Mouse (Mus musculus) embryonic facial prominence, embryonic 14.5 days (tissue): ENCODE results near the gene Adgrf1. TPM values are rescaled to one million over a fixed set of nuclear protein-coding genes. Genes with fewer than 3 reads are reported as not detected.

Experiments
- ATAC-seq: fragments of 200-750 bp; cut with Nextera tagmentation; 2 replicates; pipeline ENCODE4 v1.8.0; 2017; ENCODE audit warnings: low read depth, moderate number of reproducible peaks, moderate TSS enrichment
- DNase-seq: peaks from one replicate; pipeline ENCODE4 v3.0.0-alpha.2; 2015; ENCODE audit warnings: low spot score
- H3K27ac ChIP-seq: fragments of 300-500 bp; sonication (generic); replicated peaks from 2 replicates; pipeline ENCODE4 v1.5.1; 2014; ENCODE audit warnings: low read depth, mild to moderate bottlenecking, low read length, moderate library complexity
- H3K27me3 ChIP-seq: fragments of 300-500 bp; sonication (generic); replicated peaks from 2 replicates; pipeline ENCODE4 v1.6.1; 2014; ENCODE audit warnings: low read length; ENCODE audit not compliant: control insufficient read depth, insufficient read depth
- H3K36me3 ChIP-seq: fragments of 300-500 bp; sonication (generic); 2 replicates; pipeline ENCODE4 v1.6.1; 2014; ENCODE audit warnings: low read length, mixed read lengths; ENCODE audit not compliant: control insufficient read depth, insufficient read depth
- H3K4me1 ChIP-seq: fragments of 300-500 bp; sonication (generic); 2 replicates; pipeline ENCODE4 v1.6.1; 2014; ENCODE audit warnings: antibody characterized with exemption, low read length; ENCODE audit not compliant: control insufficient read depth, insufficient read depth
- H3K4me2 ChIP-seq: fragments of 300-500 bp; sonication (generic); 2 replicates; pipeline ENCODE4 v1.6.1; 2014; ENCODE audit warnings: low read depth, mild to moderate bottlenecking, low read length, moderate library complexity, mixed read lengths
- H3K4me3 ChIP-seq: fragments of 300-500 bp; sonication (generic); 2 replicates; pipeline ENCODE4 v1.5.1; 2014; ENCODE audit warnings: low read depth, mild to moderate bottlenecking, low read length
- H3K9ac ChIP-seq: fragments of 300-500 bp; sonication (generic); 2 replicates; pipeline ENCODE4 v1.6.1; 2014; ENCODE audit warnings: low read depth, mild to moderate bottlenecking, low read length, moderate library complexity, mixed read lengths
- H3K9me3 ChIP-seq: fragments of 300-500 bp; sonication (generic); 2 replicates; pipeline ENCODE4 v1.6.1; 2016; ENCODE audit warnings: low read length; ENCODE audit not compliant: control insufficient read depth
- WGBS: fragments of 180-500 bp; shearing (Covaris S2); extraction: QIAGEN DNeasy Blood & Tissue Kit; methylation state at CpG from one replicate; pipeline ENCODE4 v1.1.7; 2014; 5-methylcytosine and 5-hydroxymethylcytosine counted together
- polyA plus RNA-seq: library from polyadenylated mRNA; unstranded; fragments of >200 nt; fragmentation: Nextera tagmentation; extraction: Ambion mirVana; gene quantifications from 2 replicates; pipeline ENCODE4 v1.2.1, GENCODE M21; 2014

Adgrf1 gene
- polyA plus RNA-seq, 1 experiment from 2014 or later = not detected

- peaks cover 3% of the 10 kb centered on the region; the same call in 1 of the 2 replicates for H3K4me1 ChIP-seq
- H3K4me2 ChIP-seq = 0 out of 2 replicates have a peak within 1 kb of the TSS, but pooled peaks have one; percentile 23
- ATAC-seq = no peak
- peak within 1 kb of the TSS; percentile 14; the same call in 1 of the 2 replicates for H3K4me3 ChIP-seq
- peak; percentile 18 for DNase-seq
- no peaks in the 10 kb centered on the region for H3K27me3 ChIP-seq
- peak within 1 kb of the TSS; percentile 31; the same call in 1 of the 2 replicates for H3K9ac ChIP-seq
- no peaks in the 10 kb centered on the region for H3K9me3 ChIP-seq
- H3K36me3 ChIP-seq = no peaks in the 10 kb centered on the region
- WGBS = 45% methylated on average over 16 of the region's 16 CpGs
- no peak within 1 kb of the TSS for H3K27ac ChIP-seq
Observed at GRCm38 (mm10) chr17:43359826-43360619, 89.9 kb downstream of the Adgrf1 start, which contains the start of gene Adgrf5. Gene Adgrf5, plus strand, starts transcription at chr17:43360451.

- ATAC-seq = no peak
- Histone ChIP-seq H3K27ac (no peak overlapping the region), H3K9ac (no peak overlapping the region), H3K4me1 (peaks cover 3% of the 10 kb centered on the region; the same call in 1 of the 2 replicates), H3K4me3 (peak overlapping the region; percentile 14; the same call in 1 of the 2 replicates), H3K9me3 (no peaks in the 10 kb centered on the region), H3K36me3 (no peaks in the 10 kb centered on the region), H3K27me3 (no peaks in the 10 kb centered on the region), H3K4me2 (no peak overlapping the region)
- WGBS = 78% methylated on average over 11 of the region's 11 CpGs
- DNase-seq = no peak
Observed at GRCm38 (mm10) chr17:43361021-43361420, 90.9 kb downstream of the Adgrf1 start.

- WGBS = 61% methylated on average over 11 of the region's 11 CpGs
- no peak for DNase-seq
- Histone ChIP-seq H3K4me3 (no peak overlapping the region), H3K27me3 (no peaks in the 10 kb centered on the region), H3K4me2 (no peak overlapping the region), H3K9me3 (no peaks in the 10 kb centered on the region), H3K27ac (no peak overlapping the region), H3K9ac (no peak overlapping the region), H3K4me1 (peaks cover 3% of the 10 kb centered on the region; the same call in 1 of the 2 replicates), H3K36me3 (no peaks in the 10 kb centered on the region)
- ATAC-seq = no peak
Observed at GRCm38 (mm10) chr17:43362362-43362761, 92.2 kb downstream of the Adgrf1 start.

- Histone ChIP-seq H3K9ac (no peak overlapping the region), H3K4me3 (no peak overlapping the region), H3K27ac (no peak overlapping the region), H3K27me3 (no peaks in the 10 kb centered on the region), H3K9me3 (no peaks in the 10 kb centered on the region), H3K36me3 (no peaks in the 10 kb centered on the region), H3K4me2 (peak overlapping the region; percentile 18; the same call in 1 of the 2 replicates), H3K4me1 (peaks cover 3% of the 10 kb centered on the region; the same call in 1 of the 2 replicates)
- DNase-seq = no peak
- no peak for ATAC-seq
- WGBS = 73% methylated on average over 6 of the region's 6 CpGs
Observed at GRCm38 (mm10) chr17:43362881-43363280, 92.8 kb downstream of the Adgrf1 start.

- WGBS = 71% methylated on average over 6 of the region's 6 CpGs
- DNase-seq (no peak), ATAC-seq (no peak)
- Histone ChIP-seq H3K9me3 (no peaks in the 10 kb centered on the region), H3K36me3 (no peaks in the 10 kb centered on the region), H3K27me3 (no peaks in the 10 kb centered on the region), H3K4me2 (no peak overlapping the region), H3K4me1 (0 out of 2 replicates have a peak, but pooled peaks cover 3% of the 10 kb centered on the region), H3K4me3 (no peak overlapping the region), H3K9ac (no peak overlapping the region), H3K27ac (no peak overlapping the region)
Observed at GRCm38 (mm10) chr17:43363921-43364320, 93.8 kb downstream of the Adgrf1 start.

GRCm38 (mm10) chr17:43365297-43365696 lies 95.2 kb downstream of the Adgrf1 start:
- H3K36me3 ChIP-seq = no peaks in the 10 kb centered on the region
- H3K27me3 ChIP-seq = no peaks in the 10 kb centered on the region
- ATAC-seq (no peak), DNase-seq (no peak)
- no peaks in the 10 kb centered on the region for H3K4me1 ChIP-seq
- H3K9ac ChIP-seq = no peak overlapping the region
- no peak overlapping the region for H3K4me3 ChIP-seq
- 82% methylated on average over 6 of the region's 6 CpGs for WGBS
- no peaks in the 10 kb centered on the region for H3K9me3 ChIP-seq
- H3K4me2 ChIP-seq = no peak overlapping the region
- no peak overlapping the region for H3K27ac ChIP-seq

- H3K4me2 ChIP-seq = no peak overlapping the region
- no peaks in the 10 kb centered on the region for H3K27me3 ChIP-seq
- no peak overlapping the region for H3K9ac ChIP-seq
- H3K36me3 ChIP-seq = no peaks in the 10 kb centered on the region
- ATAC-seq (no peak), DNase-seq (peak; percentile 41)
- 71% methylated on average over 9 of the region's 9 CpGs for WGBS
- H3K4me1 ChIP-seq = no peaks in the 10 kb centered on the region
- H3K27ac ChIP-seq = no peak overlapping the region
- no peaks in the 10 kb centered on the region for H3K9me3 ChIP-seq
- no peak overlapping the region for H3K4me3 ChIP-seq
Observed at GRCm38 (mm10) chr17:43366486-43366885, 96.4 kb downstream of the Adgrf1 start.

- ATAC-seq = no peak
- no peak for DNase-seq
Observed at GRCm38 (mm10) chr17:43368171-43368576, 98.0 kb downstream of the Adgrf1 start.

More at GRCm38 (mm10) chr17:43368171-43368576, 98.0 kb downstream of the Adgrf1 start:
- Histone ChIP-seq H3K4me3 (no peak overlapping the region), H3K27ac (no peak overlapping the region), H3K4me2 (no peak overlapping the region), H3K4me1 (no peaks in the 10 kb centered on the region), H3K36me3 (no peaks in the 10 kb centered on the region), H3K9ac (no peak overlapping the region), H3K27me3 (no peaks in the 10 kb centered on the region), H3K9me3 (no peaks in the 10 kb centered on the region)
- 63% methylated on average over 5 of the region's 5 CpGs for WGBS
